Mouse (Mus musculus) erythroid progenitor cell, adult 5-6 weeks (primary cell): ENCODE measurements at regions not wholly inside any gene's neighbourhood (a gene's known extent, or its start where the extent isn't known, plus 50 kb on each side); places are given as distances from the start of the nearest gene placed in this dataset.

Source experiments
- ATAC-seq: replicated peaks from 2 replicates; pipeline ENCODE4 v1.8.0; 2016; ENCODE audit warnings: moderate number of reproducible peaks, mild to moderate bottlenecking, moderate TSS enrichment, inconsistent platforms; ENCODE audit not compliant: poor library complexity, low FRiP score, severe bottlenecking

DNA sequence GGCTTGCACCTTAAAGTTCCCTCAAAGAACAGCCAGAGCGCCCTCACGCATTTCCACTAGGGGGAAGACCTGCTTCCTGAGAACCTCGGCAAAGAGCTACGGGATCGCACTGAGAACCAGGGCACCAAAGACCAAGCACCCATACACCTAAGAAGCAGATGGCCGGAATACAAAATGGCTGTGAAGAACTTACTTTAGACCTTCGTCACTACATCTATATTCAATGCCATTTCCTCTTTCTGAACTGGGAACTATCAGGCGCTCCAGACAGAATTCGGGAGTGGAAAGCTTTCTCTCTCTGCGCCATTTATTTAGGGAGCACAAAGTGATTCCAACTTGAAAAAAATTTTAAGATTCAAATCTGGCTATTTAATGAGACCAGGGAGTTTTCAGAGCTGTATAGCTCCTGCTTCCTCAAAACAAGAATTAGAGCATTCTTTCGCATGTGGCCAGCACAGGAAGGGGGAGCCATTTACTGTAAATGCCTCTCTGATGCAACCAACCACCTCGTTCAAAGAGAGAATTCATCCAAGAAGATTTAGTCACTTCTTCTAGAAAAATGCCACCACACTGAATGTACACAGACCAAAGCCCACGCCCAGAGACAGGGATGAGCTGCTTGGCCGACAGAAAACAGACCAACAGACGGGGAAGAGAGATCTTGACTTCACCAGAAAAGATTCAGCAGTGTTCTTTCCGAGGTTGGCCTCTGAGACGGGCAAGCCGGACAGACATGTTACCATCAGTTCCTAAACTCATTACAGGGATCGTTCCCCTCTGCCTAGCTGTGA, 166.6 kb upstream of the Klf14 start:
- ATAC-seq: peak; percentile 85

DNA sequence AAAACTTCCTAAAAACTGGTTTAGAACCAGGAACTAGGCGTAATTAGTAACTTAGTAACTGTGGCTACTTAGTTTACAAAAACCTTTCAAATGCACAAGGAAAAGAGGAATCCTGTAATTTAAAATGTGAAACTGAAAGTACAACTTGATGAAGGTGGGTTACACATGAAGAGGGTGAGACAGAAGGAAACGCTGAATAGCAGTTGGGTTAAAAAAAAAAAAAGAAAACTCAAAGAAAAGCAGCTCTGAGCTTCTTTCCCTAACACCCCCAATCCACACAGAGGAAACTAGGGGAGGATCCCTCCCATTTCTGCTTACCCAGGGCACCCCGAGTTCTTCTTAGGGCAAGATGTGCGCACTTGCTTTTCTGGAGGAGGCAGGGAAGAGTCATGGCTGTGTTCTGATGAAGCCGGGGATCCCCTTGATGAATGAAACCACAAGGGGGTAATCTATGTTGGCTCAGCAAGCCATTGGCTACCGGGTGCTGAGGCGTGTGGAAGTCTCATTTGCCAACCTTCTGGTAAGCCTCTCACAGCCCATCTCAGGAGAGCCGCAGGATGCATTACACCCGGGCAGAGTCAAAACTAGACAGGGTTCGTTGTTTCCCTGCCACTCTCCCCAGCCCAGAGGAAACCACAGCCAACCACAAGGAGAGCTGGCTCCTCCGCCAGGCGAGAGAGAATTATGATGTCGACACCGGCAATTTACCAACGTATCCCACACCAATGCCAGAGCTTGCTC, 167.4 kb upstream of the Klf14 start:
- ATAC-seq: peak; percentile 65

DNA sequence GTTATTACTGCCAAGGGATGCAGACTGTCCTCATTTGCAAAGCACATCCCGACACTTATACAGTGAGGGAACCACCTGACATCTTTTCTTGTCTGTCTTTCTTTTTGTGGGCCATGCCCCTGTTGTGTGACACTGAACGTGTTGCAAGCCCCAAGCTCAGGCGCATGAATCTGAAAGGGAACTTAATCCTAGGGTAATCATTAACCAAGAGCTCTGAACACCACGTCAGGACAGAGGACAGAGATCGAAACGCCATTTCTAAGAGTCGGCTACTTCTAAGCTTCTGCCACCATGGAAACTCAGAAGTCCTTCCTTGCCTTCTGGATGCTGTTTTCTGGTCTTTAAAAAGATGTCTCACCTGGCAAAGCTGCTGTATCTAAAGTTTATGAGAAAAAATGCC, 170.3 kb upstream of the Klf14 start:
- no peak for ATAC-seq

DNA sequence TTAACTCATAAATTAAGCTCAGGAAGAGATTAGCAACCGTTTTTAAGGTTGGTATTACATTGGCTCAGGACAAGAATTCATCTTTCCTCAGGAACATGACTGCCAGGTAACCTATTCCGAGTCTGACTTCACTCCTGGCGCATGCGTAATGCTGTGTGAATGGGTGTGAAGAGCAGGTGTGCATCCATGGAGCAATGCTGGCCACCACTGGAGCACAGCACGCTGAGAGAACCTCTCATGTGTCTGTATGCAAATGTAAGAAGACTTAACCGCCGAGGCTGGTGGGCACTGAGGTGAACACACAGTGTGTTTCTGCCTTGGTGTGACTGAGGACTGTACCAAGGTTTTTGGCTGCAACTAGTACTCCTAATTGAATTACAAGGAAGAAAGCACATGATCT, 171.1 kb upstream of the Klf14 start:
- ATAC-seq: no peak

DNA sequence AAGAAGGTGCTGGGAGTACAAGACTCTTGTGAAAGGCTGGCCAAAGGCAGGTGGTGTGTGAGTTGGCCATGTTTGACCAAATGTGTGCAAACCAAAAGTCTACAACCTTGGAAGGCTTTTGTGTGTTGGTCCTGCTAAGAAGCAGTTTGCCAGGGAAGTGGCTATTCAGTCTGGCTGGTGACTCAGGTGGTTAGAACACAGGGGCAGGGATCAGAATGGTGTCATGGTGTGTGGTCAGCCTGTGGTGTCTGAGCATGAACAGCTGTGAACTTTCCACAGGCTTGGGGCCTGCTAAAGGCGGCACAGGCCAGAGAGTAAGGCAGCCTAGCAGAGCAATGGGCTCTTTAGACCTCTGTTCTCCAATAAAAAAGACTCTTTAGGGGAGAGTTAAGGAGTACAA, 171.6 kb upstream of the Klf14 start:
- ATAC-seq: no peak

- ATAC-seq: no peak
Observed at GRCm38 (mm10) chr6:31131716-31132115, 172.8 kb upstream of the Klf14 start.

DNA sequence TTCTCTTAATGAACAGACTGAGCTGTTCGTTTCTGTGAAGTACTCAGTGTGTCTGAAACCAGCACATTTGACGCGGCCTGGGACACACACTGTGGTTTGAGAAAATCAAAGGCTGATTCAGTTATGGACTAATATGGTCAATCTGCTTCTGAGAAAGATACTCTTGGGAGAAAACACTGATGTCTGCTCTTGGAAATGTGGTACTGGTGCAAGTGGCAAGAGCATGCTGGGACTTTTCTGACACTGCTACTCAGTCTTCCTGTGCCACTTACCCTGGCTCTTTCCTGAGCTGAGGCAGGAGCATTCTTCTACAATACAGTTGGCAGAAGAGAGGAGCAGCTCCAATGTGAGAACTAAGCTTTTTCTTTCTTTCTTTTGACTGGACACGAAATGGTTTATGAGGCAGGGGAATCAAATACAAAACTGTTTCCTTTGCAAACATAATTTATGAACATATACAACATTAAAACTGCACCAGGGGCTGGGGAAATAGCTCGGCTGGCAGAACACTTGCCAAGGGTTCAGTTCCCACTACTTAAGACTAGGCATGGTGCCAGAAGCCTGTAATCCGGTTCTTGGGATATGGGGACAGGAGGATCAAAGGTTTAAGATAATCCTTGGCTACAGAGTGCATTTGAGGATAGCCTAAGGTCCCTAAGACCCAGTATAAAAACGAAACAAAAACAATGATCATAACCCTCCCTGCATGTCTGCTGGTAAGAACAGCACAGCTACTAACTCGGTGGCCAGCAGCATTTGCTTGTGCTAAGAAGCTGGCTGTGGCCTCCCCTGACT, 173.7 kb upstream of the Klf14 start:
- ATAC-seq: no peak

DNA sequence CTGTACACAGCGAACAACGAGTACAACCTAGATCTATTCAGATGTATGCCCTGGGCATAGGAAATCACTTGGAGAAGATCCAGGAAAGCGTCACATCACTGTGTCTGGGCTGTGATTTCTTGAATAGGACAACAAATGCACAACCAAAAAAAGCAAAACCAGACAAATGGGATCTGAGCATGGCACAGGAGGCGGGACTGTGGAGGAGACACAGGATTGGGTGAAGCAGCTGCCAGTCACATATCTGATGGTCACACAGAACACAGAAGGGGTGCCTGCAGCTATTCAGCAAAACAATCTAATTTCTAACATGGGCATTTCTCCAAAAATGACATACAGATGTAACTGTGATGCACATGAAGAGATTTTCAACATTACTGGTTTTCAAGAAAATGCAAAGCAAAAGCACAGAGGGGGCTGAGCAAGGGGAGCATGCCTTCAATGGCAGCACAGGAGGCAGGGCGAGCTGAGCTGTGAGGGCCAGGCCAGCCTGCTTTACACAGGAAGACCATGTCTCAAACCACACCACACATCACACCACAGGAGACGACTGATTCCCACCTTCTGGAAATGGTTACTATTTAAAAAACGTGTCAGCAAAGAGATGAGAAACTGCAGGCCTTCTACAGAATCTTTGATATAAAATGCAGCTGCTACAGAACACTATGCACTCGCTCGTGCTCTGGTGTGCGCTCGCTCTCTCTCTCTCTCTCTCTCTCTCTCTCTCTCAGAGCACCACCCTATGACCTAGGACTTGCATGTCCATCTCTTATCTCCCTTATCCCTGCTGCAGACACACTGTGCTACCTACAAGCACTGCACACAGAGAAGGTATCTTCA, 175.2 kb upstream of the Klf14 start:
- ATAC-seq: no peak

- no peak for ATAC-seq
Observed at GRCm38 (mm10) chr6:31134736-31135077, 175.8 kb upstream of the Klf14 start.

GRCm38 (mm10) chr6:31135580-31135979, 176.7 kb upstream of the Klf14 start:
- no peak for ATAC-seq

DNA sequence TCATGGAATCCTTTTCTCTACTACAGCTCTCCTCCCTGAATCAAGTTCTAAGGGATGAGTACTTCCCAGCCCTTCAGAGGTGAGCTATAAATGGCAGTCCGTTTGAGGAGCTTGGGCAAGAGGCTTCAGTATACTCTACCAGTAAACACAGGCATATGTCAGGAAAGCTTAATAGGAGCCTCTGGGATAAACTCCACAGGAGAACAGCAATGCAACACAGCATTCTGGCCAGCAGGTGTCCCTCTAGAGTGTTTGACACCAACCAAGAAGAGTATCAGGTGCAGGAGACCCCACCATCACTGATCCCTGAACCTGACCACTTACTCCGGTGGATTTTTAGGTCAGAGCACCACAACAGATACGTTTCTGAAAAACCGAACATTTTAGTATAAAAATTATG, 178.0 kb upstream of the Klf14 start:
- no peak for ATAC-seq

- ATAC-seq: no peak
Observed at GRCm38 (mm10) chr6:31137351-31137750, 178.5 kb upstream of the Klf14 start.

- no peak for ATAC-seq
Observed at GRCm38 (mm10) chr6:31140000-31140399, 181.1 kb upstream of the Klf14 start.

GRCm38 (mm10) chr6:31140593-31140992, 181.7 kb upstream of the Klf14 start:
- no peak for ATAC-seq

- no peak for ATAC-seq
Observed at GRCm38 (mm10) chr6:31141486-31141885, 182.6 kb upstream of the Klf14 start.

GRCm38 (mm10) chr6:31142479-31143007, 183.7 kb upstream of the Klf14 start:
- peak; percentile 85 for ATAC-seq

GRCm38 (mm10) chr6:31145687-31146086, 186.8 kb upstream of the Klf14 start:
- ATAC-seq: no peak

DNA sequence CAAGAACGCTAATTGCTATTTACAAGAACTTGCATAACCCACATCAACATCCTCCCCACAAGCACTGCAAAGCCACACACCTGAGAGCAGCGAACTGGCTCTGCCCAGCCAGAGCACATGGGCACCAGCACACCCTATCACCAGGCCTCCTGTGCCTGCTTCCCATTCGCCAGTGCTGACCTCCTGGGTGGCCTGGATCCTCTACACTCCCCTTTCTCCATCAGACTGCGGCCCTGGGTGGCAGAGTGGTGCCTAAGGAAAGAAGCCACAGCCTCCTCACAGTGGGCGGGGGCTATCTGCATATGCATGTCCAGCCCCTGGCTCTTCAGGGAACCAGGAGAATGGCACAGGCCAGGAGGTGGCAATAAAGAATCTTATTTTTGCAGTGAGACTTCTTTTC, 187.9 kb upstream of the Klf14 start:
- ATAC-seq: no peak

DNA sequence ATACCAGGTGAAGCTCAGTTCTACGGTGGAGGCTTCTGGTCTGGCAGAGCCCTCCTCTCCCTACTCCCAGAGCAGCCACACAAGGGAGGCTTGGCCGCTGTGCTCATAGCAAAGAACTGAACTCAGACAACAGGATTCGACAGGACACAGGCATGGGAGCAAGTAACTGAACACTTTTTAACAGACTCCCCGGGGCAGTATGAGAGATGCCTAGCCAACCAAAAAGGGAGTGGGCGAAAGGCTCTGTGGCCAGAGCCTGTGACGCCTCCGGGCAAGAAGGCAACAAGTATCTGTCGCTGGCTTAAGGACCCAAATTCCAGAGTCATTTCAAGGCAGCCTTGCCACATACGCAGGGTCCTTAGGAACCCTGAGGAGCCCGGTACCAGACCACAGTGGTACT, 188.8 kb upstream of the Klf14 start:
- ATAC-seq: no peak
